Mouse (Mus musculus) layer of hippocampus, adult 2 months (tissue): ENCODE measurements around the gene Rin3. TPM values are rescaled to one million over a fixed set of nuclear protein-coding genes. Genes with fewer than 3 reads are reported as not detected.

Source experiments
- DNase-seq, 2 experiments: peaks; one replicate each; pipeline ENCODE4 v3.0.0; 2022; ENCODE audit warnings: low spot score in 2 of 2
- H3K27ac ChIP-seq: fragments of 200-600 bp; 2 replicates; pipeline ENCODE4 v1.8.1; 2022
- H3K4me3 ChIP-seq: fragments of 200-600 bp; 2 replicates; pipeline ENCODE4 v1.8.1; 2022; ENCODE audit warnings: mild to moderate bottlenecking
- CTCF ChIP-seq: fragments of 200-600 bp; conservative IDR thresholded peaks from 2 replicates; pipeline ENCODE4 v1.8.1; 2022; ENCODE audit warnings: antibody characterized with exemption, mild to moderate bottlenecking, moderate library complexity
- total RNA-seq, 2 experiments: library from RNA; stranded (reverse); gene quantifications; 2 replicates each; pipeline ENCODE4 v1.2.3; 2021

The Rin3 gene
- total RNA-seq, 2 experiments from 2014 or later = 3.2 to 4.3 TPM

GRCm38 (mm10) chr12:102361189-102362161, 78.6 kb downstream of the Rin3 start:
- no peak overlapping the region for H3K27ac ChIP-seq
- no peak for DNase-seq
- H3K4me3 ChIP-seq = no peak overlapping the region
- TF ChIP-seq CTCF = no peak

- TF ChIP-seq CTCF = no peak
- H3K27ac ChIP-seq = peak overlapping the region; percentile 23; the same call in 1 of the 2 replicates
- no peak for DNase-seq
- H3K4me3 ChIP-seq = no peak overlapping the region
Measured at GRCm38 (mm10) chr12:102365016-102365415, 82.2 kb downstream of the Rin3 start.

- no peak for DNase-seq
- Histone ChIP-seq H3K27ac (no peak overlapping the region), H3K4me3 (no peak overlapping the region)
- TF ChIP-seq CTCF = no peak
Measured at GRCm38 (mm10) chr12:102366126-102366816, 83.4 kb downstream of the Rin3 start.

GRCm38 (mm10) chr12:102367075-102367474, 84.2 kb downstream of the Rin3 start:
- DNase-seq = no peak
- no peak for TF ChIP-seq CTCF
- no peak overlapping the region for H3K27ac ChIP-seq
- H3K4me3 ChIP-seq = no peak overlapping the region

GRCm38 (mm10) chr12:102368066-102368465, 85.2 kb downstream of the Rin3 start:
- Histone ChIP-seq H3K4me3 (no peak overlapping the region), H3K27ac (no peak overlapping the region)
- DNase-seq = no peak
- no peak for TF ChIP-seq CTCF

- H3K4me3 ChIP-seq = no peak overlapping the region
- no peak overlapping the region for H3K27ac ChIP-seq
- DNase-seq = no peak
- TF ChIP-seq CTCF = no peak
Measured at GRCm38 (mm10) chr12:102368556-102368955, 85.7 kb downstream of the Rin3 start.

- no peak for DNase-seq
- no peak for TF ChIP-seq CTCF
- no peak overlapping the region for H3K27ac ChIP-seq
- no peak overlapping the region for H3K4me3 ChIP-seq
Measured at GRCm38 (mm10) chr12:102369488-102370235, 86.8 kb downstream of the Rin3 start.

- DNase-seq = no peak
- H3K4me3 ChIP-seq = no peak overlapping the region
- TF ChIP-seq CTCF = no peak
- no peak overlapping the region for H3K27ac ChIP-seq
Measured at GRCm38 (mm10) chr12:102370931-102371500, 88.2 kb downstream of the Rin3 start.

- no peak for DNase-seq
- Histone ChIP-seq H3K27ac (no peak overlapping the region), H3K4me3 (no peak overlapping the region)
- no peak for TF ChIP-seq CTCF
Measured at GRCm38 (mm10) chr12:102372322-102372721, 89.5 kb downstream of the Rin3 start.

GRCm38 (mm10) chr12:102382180-102382579, 99.3 kb downstream of the Rin3 start:
- no peak for DNase-seq
- no peak for TF ChIP-seq CTCF
- no peak overlapping the region for H3K4me3 ChIP-seq
- H3K27ac ChIP-seq = no peak overlapping the region

- DNase-seq = no peak
- TF ChIP-seq CTCF = no peak
- H3K27ac ChIP-seq = no peak overlapping the region
Measured at GRCm38 (mm10) chr12:102383288-102383687, 100.4 kb downstream of the Rin3 start.

GRCm38 (mm10) chr12:102384819-102385218, 102.0 kb downstream of the Rin3 start:
- Histone ChIP-seq H3K4me3 (no peak overlapping the region), H3K27ac (no peak overlapping the region)
- TF ChIP-seq CTCF = peak; percentile 98
- peak; percentile 35 to 56 for DNase-seq

More at GRCm38 (mm10) chr12:102383288-102383687, 100.4 kb downstream of the Rin3 start:
- H3K4me3 ChIP-seq = no peak overlapping the region
